Mouse (Mus musculus): ENCODE results near the gene 9430097D07Rik. TPM values are rescaled to one million over a fixed set of nuclear protein-coding genes. Genes with fewer than 3 reads are reported as not detected.

9430097D07Rik gene
- polyA plus RNA-seq, 2 experiments from 2014 or later, result not detected

DNA sequence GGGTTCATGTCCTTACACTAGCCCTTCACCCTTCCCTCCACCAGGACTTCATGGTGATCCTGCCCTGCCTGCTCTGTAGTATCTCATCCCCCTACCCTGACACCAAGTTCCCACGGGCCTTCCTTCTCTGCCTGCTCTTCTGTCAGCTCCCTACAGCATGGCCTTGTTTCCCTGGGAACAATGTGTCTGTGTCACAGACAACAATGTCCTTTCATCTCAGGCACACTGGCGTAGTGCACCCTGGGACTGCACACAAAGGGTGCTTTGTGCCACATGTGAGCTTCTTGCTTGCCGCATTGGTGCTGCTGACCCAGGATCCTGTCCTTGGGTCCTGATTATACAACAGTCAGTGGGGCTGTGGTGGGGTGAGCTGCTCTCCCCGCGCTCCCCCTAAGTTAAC is 15.9 kb downstream of the 9430097D07Rik start:
- ATAC-seq, result no peak

DNA sequence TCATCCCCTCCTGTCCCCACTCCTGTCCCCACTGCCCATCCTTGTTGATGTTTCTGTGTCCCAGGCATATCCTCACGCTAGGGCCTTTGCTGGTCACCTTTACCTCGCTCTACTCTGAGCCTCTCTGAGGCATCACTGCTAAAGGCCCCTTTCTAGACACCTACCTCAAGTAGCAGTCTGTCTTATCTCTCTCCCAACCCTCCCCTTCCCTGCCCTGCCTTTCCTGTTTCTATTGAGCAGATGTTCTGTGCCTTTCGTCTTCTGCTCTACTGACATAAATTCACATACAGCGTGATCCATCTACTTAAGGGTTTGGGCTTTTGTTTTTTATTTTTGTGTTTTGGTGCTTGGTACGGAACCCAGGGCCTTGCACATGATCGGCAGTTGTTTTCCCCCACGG is 19.5 kb downstream of the 9430097D07Rik start:
- no peak for ATAC-seq

DNA sequence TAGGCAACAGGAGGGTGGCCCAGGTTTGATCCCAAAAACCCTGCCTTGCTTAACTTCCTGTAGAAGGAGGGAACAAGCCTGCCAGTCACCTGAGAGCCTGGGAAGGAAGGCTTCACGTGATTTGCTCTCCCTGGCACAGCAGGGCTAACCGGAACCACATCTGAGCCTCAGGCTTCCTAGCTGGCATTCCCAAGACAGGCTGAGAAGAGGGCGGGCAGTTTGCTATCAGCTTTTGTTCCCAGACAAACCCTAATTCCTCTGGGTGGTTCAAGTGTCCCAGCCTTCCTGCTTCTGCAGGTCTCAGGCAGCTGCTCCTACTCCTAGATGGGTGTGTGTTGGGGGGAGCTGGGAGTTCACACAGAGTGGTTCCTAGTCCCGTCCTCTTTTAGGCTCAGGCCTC is 20.0 kb downstream of the 9430097D07Rik start:
- no peak for ATAC-seq

DNA sequence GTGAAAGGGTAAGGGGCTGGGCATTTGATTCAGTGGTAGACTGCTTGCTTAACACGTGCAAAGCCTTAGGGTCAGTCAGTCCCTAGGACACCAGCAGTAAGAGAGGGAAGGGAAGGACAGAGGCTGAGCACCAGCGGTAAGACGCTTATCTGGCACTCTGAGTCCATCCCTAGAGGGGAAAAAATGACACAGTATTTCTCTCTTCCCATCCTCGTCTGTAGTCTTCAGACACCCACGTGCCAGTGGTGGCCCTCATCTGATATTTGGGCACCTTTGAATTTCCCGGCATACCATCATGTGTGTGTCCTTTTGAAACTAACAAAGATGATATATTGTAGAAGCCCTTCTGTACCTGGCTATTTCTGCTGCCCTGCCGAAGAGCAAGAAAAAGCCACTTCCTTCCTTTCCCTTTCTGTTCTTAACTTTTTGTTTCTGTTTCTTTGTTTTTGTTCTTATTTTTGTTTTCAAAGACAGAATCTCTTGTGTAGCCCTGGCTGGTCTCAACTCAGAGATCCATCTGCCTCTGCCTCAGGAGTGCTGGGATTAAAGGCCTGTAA is 21.8 kb downstream of the 9430097D07Rik start:
- peak; percentile 81 for ATAC-seq

DNA sequence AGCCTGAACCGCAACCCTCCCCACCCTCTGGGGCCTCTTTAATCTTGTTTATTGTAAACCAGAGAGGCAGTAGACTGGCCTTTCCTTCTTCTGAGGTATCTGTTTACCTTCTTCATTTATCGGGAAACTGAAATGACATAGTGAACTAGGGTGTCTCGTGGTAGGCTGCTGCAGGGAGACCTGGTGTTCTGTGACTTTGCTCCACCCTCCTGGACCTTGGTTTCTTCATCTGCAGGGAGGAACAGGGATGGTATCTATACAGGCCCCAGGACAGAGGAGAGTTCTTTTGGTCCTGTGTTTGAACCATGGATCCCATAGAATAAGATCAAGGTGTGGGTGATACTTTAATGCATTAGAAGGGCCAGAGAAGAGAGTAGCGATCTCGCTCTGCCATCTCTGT is 24.2 kb downstream of the 9430097D07Rik start:
- ATAC-seq, result no peak

DNA sequence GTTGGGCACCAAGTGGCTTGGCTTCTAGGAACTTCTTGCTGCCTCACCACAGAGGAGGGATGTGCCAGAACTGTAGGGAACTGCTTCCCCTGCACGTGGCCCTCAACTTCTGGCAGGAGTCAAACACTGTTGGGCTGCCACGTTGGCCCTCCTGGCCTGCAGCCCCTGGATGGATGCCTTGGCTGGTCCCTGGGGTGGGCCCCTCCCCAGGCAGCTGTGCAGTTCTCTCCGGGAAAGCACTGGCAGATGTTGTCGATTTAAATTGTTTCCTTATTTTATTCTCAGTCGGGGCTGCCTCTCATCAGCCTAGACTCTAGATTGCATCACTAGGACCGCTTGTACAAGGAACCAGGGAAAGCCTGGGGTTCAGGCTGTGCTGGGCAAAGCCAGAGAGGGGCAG is 25.7 kb downstream of the 9430097D07Rik start:
- no peak for ATAC-seq

DNA sequence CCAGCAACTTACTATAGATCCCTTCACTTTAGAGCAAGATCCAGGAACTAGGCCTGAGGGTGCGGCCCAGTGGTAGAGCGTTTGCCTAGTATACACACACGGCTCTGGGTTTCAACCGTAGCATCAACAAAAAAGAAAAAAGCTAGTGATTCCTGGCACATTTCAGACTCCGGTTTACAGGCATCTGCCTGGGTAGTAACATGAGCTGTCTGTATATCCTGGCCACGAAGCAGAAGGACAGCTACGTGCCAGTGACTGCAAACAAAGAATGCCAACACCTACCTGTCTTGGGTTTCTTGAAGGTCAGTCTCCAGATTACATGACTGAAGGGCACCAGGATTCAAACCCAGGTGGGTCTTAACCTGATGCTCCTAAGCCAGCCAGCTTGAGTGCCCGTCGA is 26.3 kb downstream of the 9430097D07Rik start:
- no peak for ATAC-seq

DNA sequence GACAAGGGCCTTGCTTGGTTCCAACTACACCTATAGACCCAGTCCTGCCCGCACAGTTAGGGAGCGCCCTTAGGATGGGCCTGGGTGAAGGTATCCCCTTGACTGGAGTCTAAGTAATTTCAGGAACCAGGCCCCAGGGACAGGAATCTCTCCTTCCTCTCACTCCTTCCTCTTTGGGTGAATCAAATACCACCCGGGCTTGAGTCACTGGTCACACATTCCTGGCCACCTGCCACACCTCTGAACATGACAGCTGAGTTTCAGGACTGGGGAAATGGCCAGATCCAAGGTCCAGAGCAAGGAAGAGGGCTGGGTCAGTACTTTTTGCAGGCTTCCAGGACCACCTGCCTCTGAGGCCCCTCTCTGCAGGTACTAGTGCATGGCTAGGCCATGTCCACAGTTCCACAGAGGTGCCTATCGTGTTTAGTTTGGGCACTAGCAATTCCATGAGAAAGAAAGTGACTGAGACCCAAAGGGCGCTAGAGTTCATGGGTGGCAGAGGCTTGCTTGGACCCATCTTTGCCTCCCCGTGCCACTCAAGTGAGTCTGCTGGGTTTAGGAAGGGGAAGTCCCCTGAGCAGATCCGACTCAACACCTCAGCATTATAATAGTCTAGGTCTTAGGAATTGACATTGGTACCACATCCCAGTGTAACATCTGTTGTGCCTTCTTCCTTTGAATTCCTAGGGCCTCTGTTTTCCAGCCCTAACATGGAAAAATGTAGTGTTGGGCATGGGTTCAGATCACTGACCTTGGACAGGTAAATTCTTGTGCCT is 27.3 kb downstream of the 9430097D07Rik start:
- ATAC-seq, result peak; percentile 70

DNA sequence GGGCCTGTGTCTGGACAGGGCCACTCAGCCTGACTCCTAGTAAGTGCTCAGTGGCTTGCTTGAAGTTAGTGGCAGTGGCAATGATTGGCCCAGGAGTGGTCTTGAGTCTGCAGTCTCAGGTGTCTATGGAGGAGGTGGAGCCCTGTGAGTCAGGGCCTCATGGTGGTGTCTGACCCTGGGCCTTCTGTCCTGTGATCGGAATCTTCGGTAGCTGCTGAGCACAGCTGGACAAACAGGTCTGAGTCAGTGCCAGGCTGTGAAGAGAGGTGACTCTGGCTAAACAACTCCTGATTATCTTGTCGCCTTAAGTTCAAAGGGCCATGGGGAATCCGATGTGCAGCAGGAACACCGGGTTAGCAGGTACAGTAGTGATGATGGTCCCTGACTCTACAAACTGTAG is 28.1 kb downstream of the 9430097D07Rik start:
- ATAC-seq, result no peak

DNA sequence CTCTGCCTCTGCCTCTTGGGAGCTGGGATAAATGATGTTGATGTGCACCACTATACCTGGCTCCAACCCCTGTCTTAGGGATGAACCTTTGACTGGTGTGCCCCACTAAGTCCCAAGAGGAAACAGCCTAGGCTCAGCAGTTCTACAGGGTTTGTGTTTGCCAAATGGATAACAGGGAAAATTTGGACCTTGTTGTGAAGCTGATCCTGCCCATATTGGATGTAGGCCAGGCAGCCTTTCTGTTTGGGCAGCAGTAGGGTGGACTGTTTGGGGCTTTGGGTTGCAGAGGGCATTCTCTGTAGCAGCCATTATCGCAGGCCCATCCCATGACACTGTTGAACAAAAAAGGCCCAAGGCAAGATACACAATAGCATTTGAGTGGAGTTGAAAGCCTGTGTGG is 28.5 kb downstream of the 9430097D07Rik start:
- no peak for ATAC-seq

DNA sequence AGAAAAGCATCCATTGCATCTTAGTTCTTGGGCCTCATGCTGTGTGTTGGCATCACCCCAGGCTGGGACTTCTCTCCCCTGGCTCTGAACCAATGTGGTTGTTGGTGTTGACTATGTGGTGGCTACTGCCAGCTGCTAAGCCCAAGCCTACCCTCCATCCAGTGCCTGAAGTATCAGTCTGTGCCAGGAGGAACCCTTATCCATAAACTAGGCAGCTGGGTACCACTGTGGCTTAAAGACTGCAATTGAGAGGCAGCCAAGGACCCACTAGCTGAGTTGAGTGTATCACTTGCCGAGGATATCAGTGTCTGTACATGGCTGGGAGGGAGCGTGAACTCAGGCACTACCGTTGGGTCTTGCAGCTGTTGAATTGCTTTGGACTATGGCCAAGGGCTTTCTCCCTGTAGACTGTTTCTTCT is 32.4 kb downstream of the 9430097D07Rik start:
- ATAC-seq, result no peak

DNA sequence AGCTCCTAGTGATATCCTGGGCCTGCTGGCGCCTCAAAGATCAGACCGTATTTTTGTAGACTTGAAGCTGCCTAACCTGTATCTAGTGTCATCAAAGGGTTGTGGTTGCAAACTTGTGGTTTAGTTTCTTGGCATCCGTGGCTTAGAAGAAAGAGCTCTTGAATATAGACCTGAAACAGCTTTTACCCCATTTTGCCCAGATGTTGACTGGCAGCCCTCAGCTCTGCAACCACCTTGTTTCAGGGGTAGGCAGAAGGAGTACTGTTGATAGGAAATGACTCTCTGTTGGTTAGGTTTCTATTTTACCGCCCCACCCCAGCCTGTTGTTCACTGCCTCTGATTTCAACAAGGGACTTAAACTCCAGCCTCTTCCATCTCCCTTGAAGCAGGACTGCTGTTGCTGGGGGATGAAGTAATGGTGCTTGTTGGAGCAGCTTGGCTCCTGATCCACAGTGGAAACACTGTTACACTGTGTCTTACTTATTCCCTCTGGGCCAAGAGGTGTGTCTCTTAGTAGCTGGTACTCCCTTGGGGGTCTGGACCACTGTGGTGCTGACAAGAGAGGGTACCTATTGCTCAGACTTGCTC is 33.4 kb downstream of the 9430097D07Rik start:
- peak; percentile 88 for ATAC-seq

DNA sequence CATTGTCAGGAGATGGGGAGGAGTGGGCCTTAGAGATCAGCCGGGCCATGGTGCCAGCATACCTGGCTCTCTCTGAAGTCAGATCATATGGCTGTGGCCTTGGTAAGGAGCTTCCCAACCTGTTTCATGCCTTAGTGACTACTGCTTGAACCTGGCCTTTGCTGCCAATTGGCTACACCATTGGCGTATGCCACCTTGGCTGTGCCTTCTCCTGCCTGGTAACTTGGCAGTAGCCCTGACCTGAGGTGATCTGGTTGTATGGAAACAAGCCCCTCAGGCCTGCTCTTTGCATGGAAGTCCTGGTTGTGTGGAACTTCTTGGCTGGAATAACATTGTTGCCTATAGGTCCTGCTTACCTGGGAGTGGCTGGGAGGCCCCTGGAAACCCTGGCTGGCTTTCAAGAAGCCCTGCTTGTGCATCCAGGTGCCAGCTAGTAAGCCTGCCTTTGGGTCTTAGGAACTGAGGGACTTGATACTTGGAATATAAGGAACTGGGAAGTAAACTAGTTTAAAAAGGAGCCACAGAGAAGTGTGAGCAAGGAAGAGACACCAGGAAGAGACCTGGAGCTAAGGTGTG is 34.1 kb downstream of the 9430097D07Rik start:
- no peak for ATAC-seq

DNA sequence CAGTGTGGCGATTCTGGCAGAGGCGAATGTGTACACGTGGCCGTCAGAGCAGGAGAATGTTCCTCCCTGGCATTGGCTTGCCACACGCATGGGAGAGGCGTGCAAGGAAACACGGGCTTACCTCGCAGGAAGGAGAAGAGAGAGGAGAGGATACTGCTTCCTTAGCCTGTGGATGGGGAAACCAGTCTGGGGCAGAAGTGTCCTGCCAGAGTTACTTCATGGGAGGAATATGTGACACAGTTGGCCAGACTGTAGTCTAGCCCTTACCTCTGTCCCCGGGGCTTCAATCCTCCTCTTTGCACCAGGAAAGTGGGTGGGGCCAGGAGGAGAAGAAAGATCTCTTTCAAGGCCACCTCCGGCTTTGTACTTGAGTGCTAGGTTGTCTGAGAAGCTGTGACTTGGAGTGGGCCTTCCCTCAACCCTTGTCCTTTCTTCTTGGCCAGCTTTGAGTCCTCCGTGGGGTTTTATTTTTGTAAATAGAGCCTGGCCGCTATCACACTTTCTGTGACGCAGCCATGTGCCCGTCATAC is 36.0 kb downstream of the 9430097D07Rik start:
- ATAC-seq, result no peak

DNA sequence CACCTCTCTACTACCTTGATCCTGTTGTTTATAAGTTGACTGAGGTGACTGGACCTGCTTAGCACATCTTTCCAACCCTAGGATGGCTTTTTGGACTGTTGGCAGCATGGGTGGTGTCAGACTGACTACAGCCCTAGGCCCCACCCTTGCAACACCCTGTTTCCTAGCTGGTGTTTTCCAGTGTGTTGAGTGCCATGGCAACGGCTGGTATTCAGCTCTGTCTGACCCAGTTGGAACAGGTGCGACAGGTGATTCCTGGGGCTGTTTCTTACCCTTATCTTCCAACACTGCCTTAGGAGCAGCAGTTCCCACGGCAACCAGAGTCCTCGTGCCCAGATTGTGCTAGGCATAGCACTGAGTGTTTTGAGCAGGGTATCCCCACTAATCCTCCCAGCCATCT is 37.0 kb downstream of the 9430097D07Rik start:
- no peak for ATAC-seq

DNA sequence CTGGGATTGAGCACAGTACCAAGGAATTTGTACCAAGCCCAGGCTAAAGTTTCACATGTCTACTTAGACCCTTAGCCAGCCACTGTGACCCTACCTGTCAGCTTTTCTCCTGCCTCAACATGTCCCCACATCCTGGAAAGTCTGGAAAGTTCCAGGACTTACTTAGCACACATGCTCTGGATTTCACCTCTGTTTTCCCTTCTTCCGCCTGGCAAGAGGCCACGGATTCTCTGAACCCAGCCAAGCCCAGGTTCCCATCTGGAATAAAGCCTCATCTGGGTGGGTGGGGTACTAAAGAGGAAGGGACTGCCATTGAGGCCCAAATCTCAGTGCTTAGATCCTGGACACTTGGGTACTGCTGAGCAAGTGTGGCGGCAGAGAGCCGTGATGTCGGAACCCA is 37.5 kb downstream of the 9430097D07Rik start:
- no peak for ATAC-seq

DNA sequence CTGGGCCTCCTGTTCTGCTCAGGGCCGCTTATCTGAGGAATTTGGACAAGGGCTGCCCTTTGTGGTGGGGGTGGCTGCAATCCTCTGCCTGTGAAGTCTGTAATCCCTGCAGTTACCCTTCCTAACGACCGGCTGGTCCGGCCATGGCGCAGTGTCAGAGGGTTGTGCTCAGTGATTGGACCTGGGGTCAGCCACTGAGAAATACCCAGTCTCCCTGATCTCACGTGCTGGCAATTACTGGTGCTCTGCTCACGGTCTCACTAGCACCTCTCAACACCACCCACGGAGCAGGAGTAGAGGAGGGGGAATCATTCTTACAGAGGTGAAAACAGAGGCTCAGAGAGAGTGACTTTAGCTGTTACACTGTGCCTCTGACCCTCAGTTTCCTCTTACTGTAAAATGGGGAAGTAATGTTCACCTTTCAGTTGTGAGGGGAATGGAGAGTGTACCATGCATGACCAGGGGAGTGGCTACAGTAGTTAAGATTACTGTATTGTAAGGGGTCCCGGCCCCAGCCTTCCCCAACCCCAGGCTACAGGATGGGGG is 38.1 kb downstream of the 9430097D07Rik start:
- ATAC-seq, result no peak

DNA sequence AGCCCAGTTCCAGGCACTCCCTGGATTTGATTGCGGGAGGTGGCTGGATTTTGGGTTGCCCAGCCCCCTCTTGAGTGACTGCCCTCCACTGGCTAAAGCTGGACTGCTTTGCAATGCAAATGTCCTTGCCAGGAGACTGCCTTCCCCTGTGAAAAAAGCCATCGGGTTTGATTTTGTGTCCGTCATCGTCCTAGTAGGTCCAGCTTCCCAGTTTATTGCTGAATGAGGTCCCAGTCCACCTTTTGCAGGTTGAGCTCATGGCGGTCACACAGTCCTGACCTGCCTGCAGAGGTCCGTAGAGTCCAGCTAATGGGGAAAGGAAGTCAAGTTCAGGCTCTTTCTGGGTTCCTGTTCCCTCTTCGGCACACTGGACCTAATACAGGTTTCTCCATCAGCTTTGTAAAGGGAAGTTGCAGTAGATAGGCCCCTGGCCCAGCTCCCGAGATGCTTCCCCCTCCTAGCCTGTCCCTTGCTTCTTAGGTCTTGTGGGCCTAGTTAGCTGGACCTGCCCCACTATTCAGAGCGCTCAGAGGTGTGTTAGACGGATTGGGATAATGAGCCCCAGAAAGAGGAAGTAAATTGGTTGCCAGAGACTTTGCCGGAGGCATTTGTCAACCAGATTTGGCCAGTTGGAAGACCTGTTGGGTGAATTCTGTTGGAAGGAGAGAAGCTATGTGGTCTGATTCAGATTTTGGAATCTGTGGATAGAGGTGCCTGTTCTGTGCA is 38.7 kb downstream of the 9430097D07Rik start:
- no peak for ATAC-seq

DNA sequence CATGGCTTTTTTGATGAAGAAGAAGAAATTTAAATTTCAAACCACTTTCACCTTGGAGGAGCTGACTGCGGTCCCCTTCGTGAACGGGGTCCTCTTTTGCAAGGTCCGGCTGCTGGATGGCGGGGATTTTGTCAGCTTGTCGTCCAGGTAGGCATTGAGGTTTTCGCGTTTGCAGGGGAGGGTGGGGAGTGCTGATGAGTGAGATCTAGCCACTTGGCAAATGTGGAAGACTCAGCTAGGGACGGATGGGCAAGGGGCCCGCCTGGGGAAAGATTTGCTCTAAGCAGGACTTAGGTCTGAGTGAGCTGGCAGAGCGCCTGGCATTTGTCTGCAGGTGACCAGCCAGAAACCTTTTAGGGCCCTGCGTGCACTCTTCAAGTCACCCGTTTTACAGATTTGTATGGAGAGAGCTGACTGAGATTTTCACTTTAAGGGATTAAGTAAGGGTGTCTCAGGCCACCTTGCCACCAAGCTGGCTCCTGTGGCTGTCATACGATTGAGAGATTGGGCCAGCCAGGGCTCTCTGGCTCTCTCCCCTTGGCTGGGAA is 39.3 kb downstream of the 9430097D07Rik start:
- ATAC-seq, result no peak

DNA sequence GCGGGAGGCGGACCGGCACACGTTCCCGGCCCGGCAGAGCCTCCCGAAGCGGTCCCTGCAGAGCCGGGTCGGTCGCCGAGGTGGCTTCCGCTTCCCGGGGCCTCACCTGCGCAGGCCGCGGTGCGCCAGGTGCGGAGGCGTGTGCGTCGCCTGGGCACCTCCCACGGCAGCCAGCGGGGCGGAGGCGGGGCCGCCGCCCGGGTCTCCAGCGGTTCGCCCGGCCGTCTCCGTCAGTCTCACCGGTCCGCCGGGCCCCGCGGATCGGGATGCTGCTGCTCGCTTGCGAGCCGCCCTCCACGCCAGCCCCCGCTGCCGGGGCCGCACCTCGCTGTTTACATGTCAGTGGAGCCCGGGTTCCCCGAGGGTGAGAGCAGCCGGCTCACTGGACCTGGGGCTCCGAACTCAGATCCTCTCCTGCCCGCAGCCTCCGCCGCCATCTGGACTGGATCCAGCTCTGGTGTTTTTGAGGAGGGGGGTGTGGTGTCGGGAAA is 39.9 kb downstream of the 9430097D07Rik start:
- peak; percentile 68 for ATAC-seq

DNA sequence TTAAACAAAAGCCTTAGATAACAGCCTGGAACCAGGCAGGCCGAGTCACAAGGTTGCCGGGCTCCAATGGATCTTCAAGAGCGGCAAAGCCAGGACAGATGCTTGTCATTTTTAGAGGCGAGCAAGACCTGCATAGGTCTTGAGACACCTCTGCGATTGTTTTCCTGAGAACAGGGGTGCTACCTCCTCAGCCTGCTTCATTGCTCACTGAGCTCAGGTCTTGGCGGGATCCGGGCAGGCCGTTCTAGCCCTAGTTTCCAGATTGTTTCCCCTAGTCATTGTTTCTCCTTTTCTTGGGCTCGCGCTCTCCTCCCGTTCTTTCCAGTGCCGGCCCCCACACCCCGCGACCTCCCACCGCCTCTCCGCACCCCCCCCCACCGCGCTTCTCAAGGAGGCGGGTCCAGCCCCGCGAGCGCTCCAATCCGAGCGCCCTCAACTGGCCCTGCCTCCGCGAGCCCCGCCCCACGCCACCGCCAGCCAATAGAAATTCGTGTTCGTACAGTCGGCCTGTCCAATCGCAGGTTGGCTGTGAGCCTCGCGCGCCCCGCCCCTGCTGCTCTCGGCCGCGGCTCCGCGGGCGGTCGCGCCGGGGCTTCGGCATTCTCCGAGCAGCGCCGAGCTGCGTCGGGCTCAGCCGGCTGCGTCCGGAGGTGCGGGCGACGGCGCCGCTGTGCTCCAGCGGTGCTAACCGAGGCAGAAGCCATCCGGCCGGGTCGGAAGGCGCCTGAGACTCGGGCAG is 40.6 kb downstream of the 9430097D07Rik start, which contains the start of gene Fam102a:
TSS of gene Fam102a (plus strand) at position 600 of the 739 bp plus-strand sequence.
- ATAC-seq, result peak; percentile 87
